Mouse (Mus musculus) neural tube, embryonic 11.5 days (tissue): ENCODE results near the gene Rgs3. TPM values are rescaled to one million over a fixed set of nuclear protein-coding genes. Genes with fewer than 3 reads are reported as not detected.

Experiments
- ATAC-seq: fragments of 200-750 bp; cut with Nextera tagmentation; 2 replicates; pipeline ENCODE4 v1.8.0; 2017; ENCODE audit warnings: moderate number of reproducible peaks, mild to moderate bottlenecking, moderate TSS enrichment, moderate library complexity; ENCODE audit not compliant: insufficient read depth, low FRiP score, low TSS enrichment
- DNase-seq: peaks from one replicate; pipeline ENCODE4 v3.0.0-alpha.2; 2015; ENCODE audit warnings: low spot score
- H3K27ac ChIP-seq: fragments of 300-500 bp; sonication (generic); 2 replicates; pipeline ENCODE4 v1.5.1; 2014; ENCODE audit warnings: low read depth, mild to moderate bottlenecking, low read length
- H3K27me3 ChIP-seq: fragments of 300-500 bp; sonication (generic); 2 replicates; pipeline ENCODE4 v1.6.1; 2014; ENCODE audit warnings: mild to moderate bottlenecking, low read length, mixed read lengths; ENCODE audit not compliant: control insufficient read depth, insufficient read depth
- H3K36me3 ChIP-seq: fragments of 300-500 bp; sonication (generic); 2 replicates; pipeline ENCODE4 v1.6.1; 2014; ENCODE audit warnings: mild to moderate bottlenecking, low read length, moderate library complexity, mixed read lengths; ENCODE audit not compliant: control insufficient read depth, insufficient read depth
- H3K4me1 ChIP-seq: fragments of 300-500 bp; sonication (generic); 2 replicates; pipeline ENCODE4 v1.6.1; 2014; ENCODE audit warnings: low read length, mixed read lengths; ENCODE audit not compliant: control insufficient read depth, insufficient read depth
- H3K4me2 ChIP-seq: fragments of 300-500 bp; sonication (generic); 2 replicates; pipeline ENCODE4 v1.6.1; 2014; ENCODE audit warnings: low read depth, mild to moderate bottlenecking, moderate library complexity
- H3K4me3 ChIP-seq: fragments of 300-500 bp; sonication (generic); 2 replicates; pipeline ENCODE4 v1.5.1; 2014; ENCODE audit warnings: low read depth, low read length
- H3K9ac ChIP-seq: fragments of 300-500 bp; sonication (generic); 2 replicates; pipeline ENCODE4 v1.6.1; 2014; ENCODE audit warnings: mild to moderate bottlenecking, low read length
- H3K9me3 ChIP-seq: fragments of 300-500 bp; sonication (generic); 2 replicates; pipeline ENCODE4 v1.6.1; 2016; ENCODE audit warnings: low read length; ENCODE audit not compliant: control insufficient read depth
- WGBS: fragments of 180-500 bp; shearing (Covaris S2); extraction: QIAGEN DNeasy Blood & Tissue Kit; methylation state at CpG from one replicate; pipeline ENCODE4 v1.1.7; 2014; 5-methylcytosine and 5-hydroxymethylcytosine counted together
- polyA plus RNA-seq: library from polyadenylated mRNA; unstranded; fragments of >200 nt; fragmentation: Nextera tagmentation; extraction: Ambion mirVana; gene quantifications from 2 replicates; pipeline ENCODE4 v1.2.1, GENCODE M21; 2014

The Rgs3 gene
- polyA plus RNA-seq, 1 experiment from 2014 or later: 29.4 TPM

GRCm38 (mm10) chr4:62684351-62684750 is 124.7 kb downstream of the Rgs3 start:
- no peaks in the 10 kb centered on the region for H3K36me3 ChIP-seq
- no peaks in the 10 kb centered on the region for H3K27me3 ChIP-seq
- no peak overlapping the region for H3K9ac ChIP-seq
- H3K4me1 ChIP-seq: peaks cover 2% of the 10 kb centered on the region; the same call in 1 of the 2 replicates
- no peak overlapping the region for H3K4me2 ChIP-seq
- no peak overlapping the region for H3K27ac ChIP-seq
- H3K4me3 ChIP-seq: no peak overlapping the region
- ATAC-seq (no peak), DNase-seq (no peak)
- WGBS: 85% methylated on average over 3 of the region's 3 CpGs
- H3K9me3 ChIP-seq: no peaks in the 10 kb centered on the region

- Histone ChIP-seq H3K4me1 (peaks cover 2% of the 10 kb centered on the region; the same call in 1 of the 2 replicates), H3K4me2 (no peak overlapping the region), H3K27ac (no peak overlapping the region), H3K27me3 (no peaks in the 10 kb centered on the region), H3K4me3 (no peak overlapping the region), H3K9me3 (no peaks in the 10 kb centered on the region), H3K36me3 (no peaks in the 10 kb centered on the region), H3K9ac (no peak overlapping the region)
- DNase-seq: no peak
- 83% methylated on average over 10 of the region's 10 CpGs for WGBS
- no peak for ATAC-seq
These were observed 125.6 kb downstream of the Rgs3 start for GRCm38 (mm10) chr4:62685268-62685667.

- no peaks in the 10 kb centered on the region for H3K27me3 ChIP-seq
- H3K4me3 ChIP-seq: no peak overlapping the region
- H3K27ac ChIP-seq: no peak overlapping the region
- ATAC-seq (no peak), DNase-seq (no peak)
- H3K4me1 ChIP-seq: peaks cover 5% of the 10 kb centered on the region; the same call in 1 of the 2 replicates
- H3K36me3 ChIP-seq: no peaks in the 10 kb centered on the region
- H3K9me3 ChIP-seq: no peaks in the 10 kb centered on the region
- H3K9ac ChIP-seq: no peak overlapping the region
- WGBS: 57% methylated on average over 1 of the region's 1 CpGs
- no peak overlapping the region for H3K4me2 ChIP-seq
These were observed 127.1 kb downstream of the Rgs3 start for GRCm38 (mm10) chr4:62686769-62687168.

- H3K9me3 ChIP-seq: no peaks in the 10 kb centered on the region
- ATAC-seq (no peak), DNase-seq (no peak)
- H3K4me2 ChIP-seq: 0 out of 2 replicates have a peak overlapping the region, but pooled peaks have one; percentile 2
- H3K27me3 ChIP-seq: no peaks in the 10 kb centered on the region
- H3K36me3 ChIP-seq: peaks cover 3% of the 10 kb centered on the region; the same call in 1 of the 2 replicates
- WGBS: 82% methylated on average over 5 of the region's 5 CpGs
- H3K27ac ChIP-seq: no peak overlapping the region
- no peak overlapping the region for H3K9ac ChIP-seq
- H3K4me1 ChIP-seq: peaks cover 5% of the 10 kb centered on the region; the same call in 1 of the 2 replicates
- H3K4me3 ChIP-seq: no peak overlapping the region
These were observed 128.5 kb downstream of the Rgs3 start for GRCm38 (mm10) chr4:62688142-62688541.

GRCm38 (mm10) chr4:62690997-62691396 is 131.3 kb downstream of the Rgs3 start:
- 91% methylated on average over 3 of the region's 4 CpGs for WGBS

GRCm38 (mm10) chr4:62691625-62692024 is 132.0 kb downstream of the Rgs3 start:
- Histone ChIP-seq H3K9me3 (no peaks in the 10 kb centered on the region), H3K4me2 (no peak overlapping the region), H3K9ac (no peak overlapping the region), H3K4me1 (0 out of 2 replicates have a peak, but pooled peaks cover 8% of the 10 kb centered on the region), H3K4me3 (no peak overlapping the region), H3K27me3 (no peaks in the 10 kb centered on the region), H3K27ac (no peak overlapping the region), H3K36me3 (peaks cover 3% of the 10 kb centered on the region; the same call in 1 of the 2 replicates)
- no peak for ATAC-seq
- DNase-seq: no peak
- WGBS: 80% methylated on average over 1 of the region's 1 CpGs

More at GRCm38 (mm10) chr4:62690997-62691396, 131.3 kb downstream of the Rgs3 start:
- ATAC-seq (no peak), DNase-seq (no peak)
- Histone ChIP-seq H3K4me2 (no peak overlapping the region), H3K27ac (no peak overlapping the region), H3K36me3 (peaks cover 3% of the 10 kb centered on the region; the same call in 1 of the 2 replicates), H3K9me3 (no peaks in the 10 kb centered on the region), H3K4me3 (no peak overlapping the region), H3K9ac (no peak overlapping the region), H3K4me1 (peaks cover 8% of the 10 kb centered on the region; the same call in 1 of the 2 replicates), H3K27me3 (no peaks in the 10 kb centered on the region)

GRCm38 (mm10) chr4:62693839-62694238 is 134.2 kb downstream of the Rgs3 start:
- Histone ChIP-seq H3K27ac (no peak overlapping the region), H3K9ac (no peak overlapping the region), H3K36me3 (peaks cover 3% of the 10 kb centered on the region), H3K27me3 (no peaks in the 10 kb centered on the region), H3K4me3 (no peak overlapping the region), H3K9me3 (no peaks in the 10 kb centered on the region), H3K4me1 (0 out of 2 replicates have a peak, but pooled peaks cover 17% of the 10 kb centered on the region), H3K4me2 (no peak overlapping the region)
- DNase-seq: peak; percentile 53
- ATAC-seq: no peak
- WGBS: 38% methylated on average over 10 of the region's 10 CpGs

GRCm38 (mm10) chr4:62694703-62695439 is 135.2 kb downstream of the Rgs3 start:
- H3K27me3 ChIP-seq: no peaks in the 10 kb centered on the region
- no peak for DNase-seq
- H3K36me3 ChIP-seq: peaks cover 5% of the 10 kb centered on the region
- H3K4me3 ChIP-seq: no peak overlapping the region
- no peak overlapping the region for H3K27ac ChIP-seq
- H3K4me2 ChIP-seq: no peak overlapping the region
- peaks cover 23% of the 10 kb centered on the region; the same call in 1 of the 2 replicates for H3K4me1 ChIP-seq
- H3K9me3 ChIP-seq: no peaks in the 10 kb centered on the region
- no peak for ATAC-seq
- whole genome bisulfite sequencing: 84% methylated on average over 11 of the region's 11 CpGs
- no peak overlapping the region; the same call in 1 of the 2 replicates for H3K9ac ChIP-seq

GRCm38 (mm10) chr4:62695523-62695922 is 135.9 kb downstream of the Rgs3 start:
- no peak for DNase-seq
- Histone ChIP-seq H3K4me3 (no peak overlapping the region), H3K9me3 (no peaks in the 10 kb centered on the region), H3K27ac (no peak overlapping the region), H3K4me1 (peaks cover 28% of the 10 kb centered on the region; the same call in 1 of the 2 replicates), H3K36me3 (peaks cover 5% of the 10 kb centered on the region), H3K4me2 (no peak overlapping the region), H3K9ac (no peak overlapping the region), H3K27me3 (no peaks in the 10 kb centered on the region)
- WGBS: 74% methylated on average over 8 of the region's 8 CpGs
- no peak for ATAC-seq
